Mouse (Mus musculus) lung, adult 2 months (tissue): ENCODE results near the gene Trpm8.

Experiments used
- CTCF ChIP-seq: fragments of 200-500 bp; IDR thresholded peaks from 2 replicates; pipeline ENCODE4 v1.5.1; 2011; ENCODE audit warnings: mild to moderate bottlenecking, low read length, control low read depth; ENCODE audit not compliant: insufficient read depth
- POLR2A ChIP-seq: fragments of 200-500 bp; IDR thresholded peaks from 2 replicates; pipeline ENCODE4 v1.6.1; 2011; ENCODE audit warnings: low read depth, mild to moderate bottlenecking, control low read depth, low read length, borderline replicate concordance; ENCODE audit errors: extremely low read depth

GRCm38 (mm10) chr1:88431262-88431661 lies 153.8 kb downstream of the Trpm8 start:
- TF ChIP-seq POLR2A (no peak), CTCF (no peak)
